Mouse (Mus musculus) frontal cortex, postnatal 14 days (tissue): Measurements from ENCODE around the gene Stk39.
A peak's percentile ranks its signal among the peaks of the same experiment; 100 is the strongest.
"Not testable (repeated sequence)": the region's sequence is repeated elsewhere in the genome, so short reads cannot be mapped to it uniquely, and the experiment has no call there.

ENCODE experiments used
- DNase-seq, 2 experiments: peaks; one replicate each; pipeline ENCODE4 v3.0.0; 2022; ENCODE audit warnings: low spot score in 2 of 2

Stk39 gene

GRCm38 (mm10) chr2:68288106-68288505 is 184.0 kb downstream of the Stk39 start:
- no peak for DNase-seq

DNA sequence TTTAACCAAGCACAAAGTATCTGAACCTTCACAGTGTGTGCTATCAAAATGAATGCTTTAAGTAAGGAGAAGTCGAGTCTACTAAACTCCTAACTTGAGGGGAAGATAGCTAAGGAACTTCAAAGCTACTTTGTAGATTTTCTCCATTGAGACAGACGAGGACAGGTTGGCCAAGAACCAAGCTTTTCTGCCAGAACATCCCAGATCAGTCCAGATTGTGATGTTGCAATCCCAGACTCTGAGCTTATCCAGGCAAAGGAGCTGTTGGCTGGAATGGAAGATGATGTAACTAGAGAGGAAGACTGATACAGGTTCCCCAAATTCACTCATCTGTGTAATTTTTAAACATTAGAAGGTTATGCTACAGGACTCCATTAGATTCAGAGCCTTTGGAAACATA is 187.7 kb downstream of the Stk39 start:
- no peak for DNase-seq

GRCm38 (mm10) chr2:68283021-68283548 is 189.0 kb downstream of the Stk39 start:
- no peak for DNase-seq

DNA sequence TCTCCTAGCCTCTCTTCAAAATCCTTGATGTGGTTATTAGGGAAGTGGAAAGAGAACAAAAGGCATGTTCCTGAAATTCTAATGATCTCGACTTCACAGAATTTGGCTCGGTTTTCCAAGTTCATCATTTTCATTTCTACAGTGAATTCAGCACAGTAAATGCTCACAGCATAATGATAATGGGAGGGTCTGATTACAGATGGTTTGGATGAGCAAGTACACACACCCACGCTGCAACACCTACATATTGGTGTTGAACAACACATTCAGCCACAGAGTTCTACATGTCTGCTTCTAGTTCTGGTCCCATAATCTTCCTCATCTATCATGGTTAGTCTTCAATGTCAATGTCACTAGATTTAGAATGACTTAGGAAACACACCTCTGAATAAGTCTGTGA is 190.5 kb downstream of the Stk39 start:
- no peak for DNase-seq

- DNase-seq: no peak
Measured at GRCm38 (mm10) chr2:68271301-68271700, 200.8 kb downstream of the Stk39 start.

DNA sequence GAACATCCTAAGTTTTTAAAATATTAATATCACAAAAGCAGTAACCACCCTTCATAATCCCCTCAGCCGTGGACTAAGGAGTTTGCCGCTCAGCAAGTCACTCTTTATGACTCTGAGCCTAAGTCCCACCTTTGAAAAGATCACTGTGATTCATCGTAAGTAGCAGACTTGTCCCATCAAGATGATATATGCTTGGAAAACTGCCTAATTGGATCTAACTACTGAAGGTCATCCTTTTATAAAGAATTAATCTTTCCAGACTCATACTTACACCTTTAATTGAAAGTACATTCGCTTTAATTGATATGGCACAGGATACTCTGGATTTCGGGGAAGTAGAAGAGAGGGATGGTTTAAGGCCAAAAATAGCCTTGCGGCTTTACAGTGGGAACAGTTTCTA is 201.2 kb downstream of the Stk39 start:
- DNase-seq: no peak

- DNase-seq: no peak
Measured at GRCm38 (mm10) chr2:68269646-68270045, 202.4 kb downstream of the Stk39 start.

DNA sequence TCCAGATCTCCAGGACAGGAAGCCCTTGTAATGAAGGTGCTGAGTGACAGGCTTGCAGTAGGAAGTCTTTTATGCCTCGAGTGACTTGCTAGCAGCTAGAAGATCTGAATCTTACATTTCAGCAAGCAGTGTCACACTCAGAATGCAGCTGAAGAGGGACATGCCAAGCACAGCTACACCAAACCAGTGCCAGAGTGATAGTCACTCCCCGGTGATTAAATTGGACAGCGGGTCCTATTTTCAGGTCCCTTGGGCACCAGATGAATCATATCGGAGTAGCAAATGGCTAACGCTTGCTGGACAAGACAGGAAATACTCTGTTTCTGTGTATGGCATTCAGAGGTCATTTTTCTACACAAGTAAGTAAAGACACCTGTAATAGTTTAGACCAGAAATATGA is 207.2 kb downstream of the Stk39 start:
- no peak for DNase-seq

DNA sequence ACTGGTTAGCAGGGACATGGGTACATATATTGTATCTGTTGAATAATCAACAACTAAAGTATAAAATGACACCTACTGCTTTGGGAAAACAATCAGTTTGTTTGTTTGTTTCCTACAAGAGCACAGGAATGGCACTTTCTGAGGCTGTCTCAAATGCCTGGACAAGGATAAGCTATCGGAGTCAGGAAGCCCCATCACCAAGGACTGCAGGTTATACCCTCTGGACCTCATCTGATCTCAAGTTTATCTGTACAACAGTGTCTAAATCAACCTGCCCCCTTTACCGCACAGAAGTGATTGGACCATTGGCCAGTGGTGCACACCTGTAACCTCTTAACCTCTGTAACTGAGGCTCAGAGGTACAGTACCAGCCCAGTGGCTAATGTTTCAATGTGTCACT is 211.2 kb downstream of the Stk39 start:
- no peak for DNase-seq

DNA sequence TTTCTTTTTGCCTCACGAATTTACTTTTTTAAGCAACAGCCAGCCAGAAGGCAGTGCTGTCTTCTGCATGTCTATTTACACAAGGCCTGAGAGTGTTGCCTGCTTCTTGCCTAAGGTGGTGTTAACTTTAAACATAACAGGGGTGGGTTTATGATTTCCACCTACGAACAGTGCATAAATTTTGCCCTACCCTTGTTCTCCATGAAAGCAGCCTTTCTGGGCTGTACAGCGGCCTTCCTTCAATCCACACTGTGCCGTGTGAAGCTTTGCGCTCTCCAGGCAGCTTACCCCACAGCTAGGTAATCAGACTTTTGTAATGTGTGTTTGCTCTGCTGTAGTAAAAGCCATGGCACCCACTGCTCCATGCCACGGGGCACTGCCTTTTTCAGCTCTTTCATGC is 214.5 kb downstream of the Stk39 start:
- DNase-seq: peak in 1 of 2 experiments; percentile 14

DNA sequence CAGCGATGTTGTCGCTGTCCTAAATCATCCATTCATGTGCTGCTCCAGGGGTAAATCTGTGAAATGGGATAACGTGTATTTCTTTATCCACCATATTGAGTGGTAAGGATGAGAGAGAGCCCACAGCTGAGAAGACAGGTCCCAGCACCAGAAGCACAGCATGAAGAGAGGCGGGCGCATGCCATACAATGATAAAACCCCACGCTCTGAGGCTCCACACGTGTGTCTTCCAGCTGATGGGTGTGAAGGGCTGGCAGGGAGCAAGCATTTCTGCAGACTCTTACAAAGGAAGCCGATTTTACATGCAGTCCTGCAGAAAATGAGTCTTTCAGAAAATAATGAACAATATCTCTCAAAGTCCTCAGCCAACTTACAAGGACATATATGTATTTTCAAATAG is 215.6 kb downstream of the Stk39 start:
- no peak for DNase-seq

GRCm38 (mm10) chr2:68254756-68255155 is 217.3 kb downstream of the Stk39 start:
- no peak for DNase-seq

DNA sequence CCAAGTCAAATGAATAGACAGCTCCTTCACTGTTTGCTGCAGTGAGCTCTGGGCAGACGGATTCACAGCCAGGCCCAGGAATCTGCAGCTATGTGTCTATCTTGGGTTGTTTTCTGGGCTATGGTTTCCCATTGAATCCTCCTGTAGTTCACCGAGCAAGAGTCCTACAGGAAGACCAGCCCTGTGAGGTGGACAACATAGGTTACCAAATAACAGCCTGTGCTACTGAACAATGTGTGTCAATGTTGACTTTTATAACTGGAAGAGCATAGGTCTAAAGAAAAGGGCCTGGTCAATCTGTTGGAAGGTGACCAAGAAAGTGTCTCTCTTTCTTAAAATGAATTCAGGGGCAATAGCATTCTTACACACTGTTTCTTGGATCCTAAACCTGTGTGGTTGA is 218.8 kb downstream of the Stk39 start:
- DNase-seq: no peak

DNA sequence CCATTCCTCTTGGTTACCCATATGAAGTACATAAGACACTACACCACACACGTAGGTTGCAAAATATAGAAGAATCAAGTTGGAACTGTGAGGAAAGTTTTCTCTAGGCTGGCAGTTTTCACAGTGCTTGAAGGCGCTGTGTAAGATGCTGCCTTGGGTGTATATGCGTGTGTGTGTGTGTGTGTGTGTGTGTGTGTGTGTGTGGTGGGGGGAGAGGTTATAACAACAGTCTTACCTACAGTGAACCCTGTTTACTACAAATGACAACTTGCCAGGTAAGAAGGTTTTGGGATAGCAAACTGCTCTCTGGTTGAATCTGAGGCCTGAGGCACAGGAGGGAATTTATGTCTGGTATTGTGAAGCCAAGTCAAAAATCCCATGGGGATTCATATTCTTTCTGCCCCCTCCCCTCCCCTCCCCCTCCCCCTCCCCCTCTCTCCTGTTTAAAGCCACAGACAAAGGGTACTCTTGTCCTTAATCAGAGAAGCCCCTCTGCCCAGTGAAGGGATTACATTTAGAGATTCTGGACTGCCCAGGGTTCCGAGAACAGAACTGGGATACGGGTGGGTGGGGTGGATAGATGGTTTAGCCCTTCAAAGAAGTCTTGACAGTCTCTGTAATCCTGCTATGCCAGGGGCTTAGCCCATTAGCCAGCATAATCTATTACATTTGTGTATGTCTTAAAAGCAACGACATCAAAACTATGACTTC is 219.9 kb downstream of the Stk39 start:
- no peak for DNase-seq

DNA sequence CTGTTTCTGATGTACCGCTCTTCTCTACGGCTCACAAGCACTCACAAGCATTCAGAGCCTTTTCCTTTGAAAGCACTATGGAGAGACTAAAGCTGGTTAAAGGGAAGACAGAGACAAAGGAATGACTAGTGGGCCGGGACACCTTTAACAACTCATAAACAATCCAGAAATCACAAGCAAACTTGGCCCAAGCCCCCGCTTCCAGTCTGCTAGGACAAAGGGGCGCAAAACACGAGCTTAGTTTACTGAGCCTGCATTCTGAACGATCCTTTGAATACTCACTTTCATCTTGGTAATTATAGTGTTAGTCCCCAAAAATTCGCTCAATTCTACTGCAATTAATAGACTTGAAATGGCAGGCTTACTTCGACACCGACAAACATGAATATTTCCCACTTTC is 221.2 kb downstream of the Stk39 start:
- no peak for DNase-seq

DNA sequence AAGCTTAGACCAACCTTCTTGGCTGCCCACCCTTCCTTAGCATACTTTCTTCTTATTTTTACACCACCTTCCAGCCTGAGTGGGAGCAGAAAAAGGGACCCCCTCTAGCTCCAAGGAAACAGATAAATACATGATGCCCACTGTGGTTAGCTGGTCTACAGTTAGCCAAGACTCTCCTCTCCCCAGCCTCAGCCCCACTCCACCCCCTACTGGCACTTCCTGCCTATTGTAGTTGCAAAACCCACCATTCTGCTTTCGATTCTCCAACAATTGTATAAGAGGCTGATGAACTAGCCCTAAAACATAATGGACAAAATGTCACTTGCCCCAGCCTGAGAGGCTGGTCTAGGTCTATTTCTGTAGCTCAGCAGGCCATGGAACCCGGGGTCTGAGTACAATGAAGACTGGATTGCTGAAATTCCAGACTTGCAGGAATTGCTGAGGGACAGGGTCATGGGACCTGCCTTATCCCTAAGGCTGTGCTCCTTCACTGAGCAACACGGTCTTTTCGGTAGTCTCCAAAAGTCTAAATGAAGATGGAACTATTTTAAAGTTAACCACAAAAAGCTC is 222.1 kb downstream of the Stk39 start:
- no peak for DNase-seq

DNA sequence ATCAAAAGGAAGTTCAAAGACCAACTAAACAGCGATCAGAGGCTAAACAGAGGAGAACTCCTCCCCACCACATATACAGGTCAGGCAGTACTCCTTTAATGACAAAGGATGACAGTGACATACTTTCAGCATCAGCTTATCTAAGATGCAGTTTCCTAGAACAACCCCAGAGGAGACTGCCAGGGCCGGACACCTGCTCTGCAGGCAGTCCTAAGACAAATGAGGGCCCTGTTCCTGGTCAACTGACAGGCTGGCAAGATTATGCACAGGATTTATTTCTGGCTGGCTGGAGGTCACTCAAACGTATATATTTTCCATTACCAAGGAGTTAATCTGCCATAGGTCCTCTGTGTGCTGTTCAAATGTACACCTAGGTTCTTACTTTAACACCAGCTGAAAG is 225.8 kb downstream of the Stk39 start:
- DNase-seq: no peak

GRCm38 (mm10) chr2:68244556-68244955 is 227.5 kb downstream of the Stk39 start:
- DNase-seq: no peak

GRCm38 (mm10) chr2:68243879-68244553 is 228.1 kb downstream of the Stk39 start:
- no peak for DNase-seq

GRCm38 (mm10) chr2:68243273-68243672 is 228.8 kb downstream of the Stk39 start:
- no peak for DNase-seq

DNA sequence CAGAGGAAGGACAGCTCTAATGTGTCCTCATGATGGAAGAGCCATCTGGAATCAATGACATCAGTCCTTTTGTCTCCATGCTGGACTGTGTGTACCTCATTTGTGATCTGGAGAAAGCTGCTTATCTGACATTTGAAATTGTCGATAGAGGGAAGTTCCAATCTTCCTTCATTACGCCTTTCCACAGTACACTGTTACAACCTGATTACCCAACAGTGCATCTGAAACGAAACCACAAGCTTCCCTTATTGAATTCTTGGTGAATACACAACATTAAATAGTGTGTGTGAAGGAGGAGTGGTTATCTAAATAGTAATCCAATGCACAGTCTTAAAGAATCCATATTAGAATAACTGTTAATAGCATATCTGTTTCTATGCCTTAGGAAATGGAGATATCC is 230.0 kb downstream of the Stk39 start:
- no peak for DNase-seq

DNA sequence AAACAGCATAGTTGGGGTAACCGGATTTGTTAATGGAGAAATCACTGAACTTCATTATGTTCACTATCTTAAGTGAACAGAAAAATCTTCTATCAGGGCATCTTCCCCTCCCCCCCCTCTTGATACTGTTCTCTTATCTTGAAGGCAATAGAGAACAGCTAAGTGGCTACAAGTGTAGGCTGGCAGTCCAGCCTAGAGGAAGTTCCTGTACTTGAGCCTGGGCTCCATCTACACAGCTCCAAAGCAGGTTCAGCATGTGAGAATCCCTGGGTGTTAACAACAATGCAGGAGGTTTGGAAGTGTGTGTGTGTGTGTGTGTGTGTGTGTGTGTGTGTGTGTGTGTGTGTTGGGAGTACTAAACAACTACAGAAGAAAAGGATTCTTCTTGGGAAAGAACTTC is 230.4 kb downstream of the Stk39 start:
- DNase-seq: no peak

DNA sequence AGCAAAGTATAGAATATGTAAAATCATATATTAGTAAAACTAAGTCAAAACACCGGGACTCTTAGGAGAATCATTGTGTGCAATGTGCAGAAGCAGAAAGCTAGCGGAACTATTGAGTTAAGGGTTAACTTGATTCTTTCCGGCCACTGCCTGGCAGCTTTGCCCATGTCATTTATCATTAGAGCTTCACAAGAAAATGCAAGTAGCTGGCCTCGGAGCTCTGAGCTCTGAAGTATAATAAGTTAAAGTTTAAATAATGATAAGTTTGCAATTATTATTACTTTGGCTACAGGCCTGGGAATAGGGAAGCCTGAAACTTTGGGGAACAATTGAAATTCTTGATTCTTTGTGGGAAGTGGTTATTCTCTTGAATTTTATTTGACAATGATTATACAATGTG is 232.7 kb downstream of the Stk39 start:
- DNase-seq: not testable (repeated sequence)
